Mouse (Mus musculus): ENCODE data around the gene Epha6.

- TF ChIP-seq CTCF (IDR thresholded peaks at IDR 0.05; ENCODE audit: control insufficient read depth, insufficient read depth, insufficient read length) (no peak), USF1 (IDR thresholded peaks at IDR 0.05; ENCODE audit: low read depth) (no peak), MYOG (IDR thresholded peaks at IDR 0.05; ENCODE audit: control insufficient read depth, extremely low read depth, insufficient read length) (no peak), MYOD1 (IDR thresholded peaks at IDR 0.05; ENCODE audit: control insufficient read depth, insufficient read length, low read depth) (no peak), MAX (IDR thresholded peaks at IDR 0.05) (no peak), CEBPB (IDR thresholded peaks at IDR 0.05; ENCODE audit: low read depth) (no peak), FOSL1 (IDR thresholded peaks at IDR 0.05; ENCODE audit: insufficient read depth, low read length, poor library complexity, severe bottlenecking) (no peak)
Measured at GRCm38 (mm10) chr16:59682216-59682891, 923.0 kb downstream of the Epha6 start.

All from C2C12 (cell line).